Mouse (Mus musculus): ENCODE measurements at regions not wholly inside any gene's neighbourhood (a gene's known extent, or its start where the extent isn't known, plus 50 kb on each side); places are given as distances from the start of the nearest gene placed in this dataset.

GRCm38 (mm10) chr6:50818433-50818832, 164.2 kb upstream of the Npvf start:
- TF ChIP-seq CTCF (IDR thresholded peaks at IDR 0.05; ENCODE audit: low read depth) (no peak), EP300 (IDR thresholded peaks at IDR 0.05; ENCODE audit: low read depth) (no peak)
- Histone ChIP-seq H3K4me1 (replicated peaks; ENCODE audit: control insufficient read depth in 2 of 2, insufficient read depth in 2 of 2, low read length in 1 of 2) (no peaks in the 10 kb centered on the region; a peak in 1 of 4 replicates), H3K4me2 (ENCODE audit: low read depth) (no peak overlapping the region), H3K27me3 (ENCODE audit: control insufficient read depth, insufficient read depth, low read length) (no peaks in the 10 kb centered on the region; the same call in 1 of the 2 replicates), H3K36me3 (replicated peaks; ENCODE audit: control insufficient read depth, insufficient read depth, low read depth) (no peaks in the 10 kb centered on the region), H3K9me3 (ENCODE audit: control insufficient read depth, low read length) (no peaks in the 10 kb centered on the region), H3K27ac (no peak overlapping the region), H3K9ac (replicated peaks) (no peak overlapping the region), H3K4me3 (ENCODE audit: insufficient read depth in 1 of 2, low read depth in 2 of 2, low read length in 2 of 2) (no peak overlapping the region)
- ATAC-seq (ENCODE audit: insufficient read depth) (no peak), DNase-seq (ENCODE audit: low read depth in 3 of 3, low spot score in 3 of 3) (no peak)
- WGBS (ENCODE audit: insufficient replicate concordance): 71% methylated on average over 5 of the region's 5 CpGs

DNA sequence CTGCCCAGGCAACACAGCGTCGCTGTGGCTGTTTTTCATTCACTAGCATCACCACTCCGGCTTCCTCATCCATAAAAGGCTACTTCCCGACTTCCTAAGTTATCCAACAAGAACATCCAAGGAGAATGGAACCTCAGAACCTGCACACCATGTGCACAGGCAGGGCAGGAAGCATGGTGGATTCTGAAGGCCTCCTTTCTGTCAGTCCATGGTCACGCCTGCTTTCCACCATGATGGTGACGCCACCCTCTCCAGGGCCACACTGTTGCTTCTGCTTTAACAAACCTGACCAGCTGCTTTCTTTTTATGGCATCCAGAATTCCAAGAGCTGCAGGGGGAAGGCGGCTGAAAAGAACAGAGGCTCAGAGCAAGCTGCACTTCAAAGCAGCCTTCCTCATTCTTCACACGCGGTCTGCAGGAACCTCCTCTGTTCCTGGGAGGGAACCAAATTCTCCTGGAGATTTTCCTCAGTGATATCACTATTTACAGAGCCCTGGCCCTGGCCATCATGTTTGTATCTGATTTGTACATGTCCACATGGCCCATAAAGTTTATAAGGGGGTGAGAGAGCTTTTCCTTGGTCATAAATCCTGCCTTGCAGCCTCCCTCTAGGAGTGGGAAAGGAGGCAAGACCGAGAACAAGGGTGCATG, 164.8 kb upstream of the Npvf start:
- no peak overlapping the region for H3K27ac ChIP-seq
- TF ChIP-seq CTCF (IDR thresholded peaks at IDR 0.05; ENCODE audit: low read depth) (no peak), EP300 (IDR thresholded peaks at IDR 0.05; ENCODE audit: low read depth) (no peak)
- H3K27me3 ChIP-seq (ENCODE audit: control insufficient read depth, insufficient read depth, low read length): no peaks in the 10 kb centered on the region; the same call in 1 of the 2 replicates
- no peak overlapping the region for H3K4me2 ChIP-seq (ENCODE audit: low read depth)
- ATAC-seq (ENCODE audit: insufficient read depth) (no peak), DNase-seq (ENCODE audit: low read depth in 3 of 3, low spot score in 3 of 3) (no peak)
- H3K9me3 ChIP-seq (ENCODE audit: control insufficient read depth, low read length): no peaks in the 10 kb centered on the region
- H3K36me3 ChIP-seq (replicated peaks; ENCODE audit: control insufficient read depth, insufficient read depth, low read depth): no peaks in the 10 kb centered on the region
- no peak overlapping the region for H3K4me3 ChIP-seq (ENCODE audit: insufficient read depth in 1 of 2, low read depth in 2 of 2, low read length in 2 of 2)
- no peak overlapping the region for H3K9ac ChIP-seq (replicated peaks)
- peaks cover 0 to 3% of the 10 kb centered on the region in 2 experiments; a peak in 2 of 4 replicates for H3K4me1 ChIP-seq (replicated peaks; ENCODE audit: control insufficient read depth in 2 of 2, insufficient read depth in 2 of 2, low read length in 1 of 2)
- WGBS (ENCODE audit: insufficient replicate concordance): 54% methylated on average over 10 of the region's 10 CpGs

DNA sequence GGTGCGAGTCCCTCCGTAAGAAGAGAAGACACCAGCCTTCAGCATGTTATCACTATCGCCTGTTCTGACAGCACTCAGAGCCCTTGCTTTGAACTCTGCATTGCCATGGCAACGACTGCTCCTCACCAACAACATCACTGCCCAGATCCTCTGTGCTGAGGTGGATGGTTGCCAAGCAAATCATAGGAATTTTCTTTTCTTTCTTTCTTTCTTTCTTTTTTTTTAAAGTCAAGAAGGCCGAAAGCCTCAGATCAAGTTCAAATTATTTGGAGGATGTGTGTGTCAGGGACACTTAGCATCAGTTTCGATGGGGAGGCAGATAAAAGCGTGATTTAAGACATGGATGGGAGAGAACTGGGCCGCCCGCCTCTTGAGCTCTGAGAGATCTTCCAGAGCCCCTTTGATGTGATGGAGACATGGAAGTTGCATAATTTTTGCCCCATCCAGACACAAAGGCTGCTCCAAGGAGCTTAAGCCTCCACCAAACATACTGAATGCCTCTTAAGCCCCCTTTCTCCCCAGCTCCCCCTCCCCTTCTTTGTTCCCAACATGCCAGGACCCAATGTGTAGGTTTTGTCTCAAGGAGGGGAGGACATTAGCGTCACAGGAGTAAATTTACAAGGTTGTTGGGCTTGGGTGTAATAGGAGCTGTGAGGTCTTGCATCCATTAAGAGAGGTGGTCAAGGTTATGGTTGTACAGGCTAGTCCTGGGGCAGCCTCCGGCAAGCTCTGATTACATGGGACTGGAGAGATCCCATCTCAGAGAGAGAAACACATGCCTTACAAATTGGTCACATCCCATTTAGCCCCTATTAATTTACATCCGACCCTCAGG, 167.4 kb upstream of the Npvf start:
- peaks cover 0 to 3% of the 10 kb centered on the region in 2 experiments; a peak in 2 of 4 replicates for H3K4me1 ChIP-seq (replicated peaks; ENCODE audit: control insufficient read depth in 2 of 2, insufficient read depth in 2 of 2, low read length in 1 of 2)
- ATAC-seq (ENCODE audit: insufficient read depth) (no peak), DNase-seq (ENCODE audit: low read depth in 3 of 3, low spot score in 3 of 3) (no peak)
- no peaks in the 10 kb centered on the region for H3K9me3 ChIP-seq (ENCODE audit: control insufficient read depth, low read length)
- H3K27me3 ChIP-seq (ENCODE audit: control insufficient read depth, insufficient read depth, low read length): no peaks in the 10 kb centered on the region; the same call in 1 of the 2 replicates
- no peaks in the 10 kb centered on the region for H3K36me3 ChIP-seq (replicated peaks; ENCODE audit: control insufficient read depth, insufficient read depth, low read depth)
- no peak overlapping the region for H3K4me3 ChIP-seq (ENCODE audit: insufficient read depth in 1 of 2, low read depth in 2 of 2, low read length in 2 of 2)
- TF ChIP-seq EP300 (IDR thresholded peaks at IDR 0.05; ENCODE audit: low read depth) (no peak), CTCF (IDR thresholded peaks at IDR 0.05; ENCODE audit: low read depth) (no peak)
- H3K27ac ChIP-seq: no peak overlapping the region
- H3K9ac ChIP-seq (replicated peaks): no peak overlapping the region
- 63% methylated on average over 12 of the region's 12 CpGs for WGBS (ENCODE audit: insufficient replicate concordance)
- no peak overlapping the region for H3K4me2 ChIP-seq (ENCODE audit: low read depth)

GRCm38 (mm10) chr6:50822236-50823151, 168.3 kb upstream of the Npvf start:
- WGBS (ENCODE audit: insufficient replicate concordance): 37% methylated on average over 18 of the region's 18 CpGs
- ATAC-seq (ENCODE audit: insufficient read depth): no peak

More at GRCm38 (mm10) chr6:50822236-50823151, 168.3 kb upstream of the Npvf start:
- Histone ChIP-seq H3K9ac (replicated peaks) (no peak overlapping the region), H3K27ac (no peak overlapping the region), H3K9me3 (ENCODE audit: control insufficient read depth, low read length) (no peaks in the 10 kb centered on the region), H3K36me3 (replicated peaks; ENCODE audit: control insufficient read depth, insufficient read depth, low read depth) (no peaks in the 10 kb centered on the region), H3K27me3 (ENCODE audit: control insufficient read depth, insufficient read depth, low read length) (no peaks in the 10 kb centered on the region; the same call in 1 of the 2 replicates), H3K4me3 (ENCODE audit: insufficient read depth in 1 of 2, low read depth in 2 of 2, low read length in 2 of 2) (no peak overlapping the region), H3K4me1 (replicated peaks; ENCODE audit: control insufficient read depth in 2 of 2, insufficient read depth in 2 of 2, low read length in 1 of 2) (peaks cover 0 to 3% of the 10 kb centered on the region in 2 experiments; a peak in 2 of 4 replicates), H3K4me2 (ENCODE audit: low read depth) (no peak overlapping the region)
- no peak for DNase-seq (ENCODE audit: low read depth in 3 of 3, low spot score in 3 of 3)
- TF ChIP-seq CTCF (IDR thresholded peaks at IDR 0.05; ENCODE audit: low read depth) (no peak), EP300 (IDR thresholded peaks at IDR 0.05; ENCODE audit: low read depth) (no peak)

Data from liver, embryonic 14.5 days (tissue).